Mouse (Mus musculus): ENCODE results near the gene Cdkn1c. TPM values are rescaled to one million over a fixed set of nuclear protein-coding genes. Genes with fewer than 3 reads are reported as not detected.

Gene Cdkn1c
- total RNA-seq, 2 experiments from 2014 or later = 23.2 to 23.5 TPM

- DNase-seq = peak; percentile 55
- intact Hi-C loops (cut with DNase I) = no loop called here
- peak overlapping the region; percentile 40 for H3K27ac ChIP-seq
- peak; percentile 19; the same call in 1 of the 2 replicates for TF ChIP-seq CTCF (IDR thresholded peaks at IDR 0.05)
- peak overlapping the region; percentile 69 for H3K4me3 ChIP-seq
Observed at GRCm38 (mm10) chr7:143445651-143446460, 15.0 kb downstream of the Cdkn1c start.

GRCm38 (mm10) chr7:143444955-143445648, 15.7 kb downstream of the Cdkn1c start:
- no peak for TF ChIP-seq CTCF (IDR thresholded peaks at IDR 0.05)
- peak overlapping the region; percentile 69 for H3K4me3 ChIP-seq
- no peak overlapping the region for H3K27ac ChIP-seq
- intact Hi-C loops (cut with DNase I) = no loop called here
- no peak for DNase-seq

GRCm38 (mm10) chr7:143444580-143444954, 16.3 kb downstream of the Cdkn1c start:
- intact Hi-C loops (cut with DNase I) = no loop called here
- no peak for TF ChIP-seq CTCF (IDR thresholded peaks at IDR 0.05)
- no peak for DNase-seq
- Histone ChIP-seq H3K27ac (no peak overlapping the region), H3K4me3 (no peak overlapping the region)

GRCm38 (mm10) chr7:143438965-143439364, 21.9 kb downstream of the Cdkn1c start:
- DNase-seq = no peak
- intact Hi-C loops (cut with DNase I) = no loop called here
- H3K27ac ChIP-seq = no peak overlapping the region
- no peak overlapping the region for H3K4me3 ChIP-seq
- TF ChIP-seq CTCF (IDR thresholded peaks at IDR 0.05) = no peak

GRCm38 (mm10) chr7:143437894-143438581, 22.8 kb downstream of the Cdkn1c start:
- Histone ChIP-seq H3K27ac (peak overlapping the region; percentile 54), H3K4me3 (peak overlapping the region; percentile 73)
- intact Hi-C loops (cut with DNase I) = no loop called here
- no peak for TF ChIP-seq CTCF (IDR thresholded peaks at IDR 0.05)
- no peak for DNase-seq

- TF ChIP-seq CTCF (IDR thresholded peaks at IDR 0.05) = no peak
- intact Hi-C loops (cut with DNase I) = no loop called here
- Histone ChIP-seq H3K27ac (peak overlapping the region; percentile 54), H3K4me3 (peak overlapping the region; percentile 73)
- DNase-seq = no peak
Observed at GRCm38 (mm10) chr7:143437231-143437893, 23.5 kb downstream of the Cdkn1c start.

- peak; percentile 92 for DNase-seq
- Histone ChIP-seq H3K27ac (peak overlapping the region; percentile 63), H3K4me3 (no peak overlapping the region)
- intact Hi-C loops (cut with DNase I) = no loop called here
- TF ChIP-seq CTCF (IDR thresholded peaks at IDR 0.05) = no peak
Observed at GRCm38 (mm10) chr7:143433331-143433730, 27.5 kb downstream of the Cdkn1c start.

GRCm38 (mm10) chr7:143432631-143433030, 28.2 kb downstream of the Cdkn1c start:
- Histone ChIP-seq H3K27ac (peak overlapping the region; percentile 63), H3K4me3 (no peak overlapping the region)
- intact Hi-C loops (cut with DNase I) = no loop called here
- no peak for DNase-seq
- TF ChIP-seq CTCF (IDR thresholded peaks at IDR 0.05) = no peak

- H3K27ac ChIP-seq = peak overlapping the region; percentile 66
- intact Hi-C loops (cut with DNase I) = no loop called here
- H3K4me3 ChIP-seq = peak overlapping the region; percentile 45
- TF ChIP-seq CTCF (IDR thresholded peaks at IDR 0.05) = no peak
- no peak for DNase-seq
Observed at GRCm38 (mm10) chr7:143428814-143429499, 31.9 kb downstream of the Cdkn1c start.

GRCm38 (mm10) chr7:143428142-143428813, 32.6 kb downstream of the Cdkn1c start:
- TF ChIP-seq CTCF (IDR thresholded peaks at IDR 0.05) = no peak
- no peak for DNase-seq
- H3K27ac ChIP-seq = peak overlapping the region; percentile 66
- intact Hi-C loops (cut with DNase I) = no loop called here
- H3K4me3 ChIP-seq = peak overlapping the region; percentile 45

- intact Hi-C loops (cut with DNase I) = no loop called here
- TF ChIP-seq CTCF (IDR thresholded peaks at IDR 0.05) = no peak
- Histone ChIP-seq H3K4me3 (no peak overlapping the region), H3K27ac (0 out of 2 replicates have a peak overlapping the region, but pooled peaks have one; percentile 12)
- DNase-seq = no peak
Observed at GRCm38 (mm10) chr7:143419585-143420160, 41.2 kb downstream of the Cdkn1c start.
